Mouse (Mus musculus) kidney, embryonic 15.5 days (tissue): ENCODE data around the gene Itgb2l. TPM values are rescaled to one million over a fixed set of nuclear protein-coding genes. Genes with fewer than 3 reads are reported as not detected.

Experiments used
- ATAC-seq: fragments of 200-750 bp; cut with Nextera tagmentation; replicated peaks from 2 replicates; pipeline ENCODE4 v1.8.0; 2017; ENCODE audit warnings: moderate TSS enrichment; ENCODE audit not compliant: low FRiP score
- H3K27ac ChIP-seq: fragments of 300-500 bp; sonication (generic); 2 replicates; pipeline ENCODE4 v1.5.1; 2015; ENCODE audit warnings: mild to moderate bottlenecking, inconsistent platforms
- H3K27me3 ChIP-seq: fragments of 300-500 bp; sonication (generic); 2 replicates; pipeline ENCODE4 v1.6.1; 2015; ENCODE audit warnings: inconsistent platforms
- H3K36me3 ChIP-seq: fragments of 300-500 bp; sonication (generic); 2 replicates; pipeline ENCODE4 v1.6.1; 2015; ENCODE audit warnings: inconsistent platforms
- H3K4me1 ChIP-seq: fragments of 300-500 bp; sonication (generic); 2 replicates; pipeline ENCODE4 v1.6.1; 2015; ENCODE audit warnings: inconsistent platforms
- H3K4me2 ChIP-seq: fragments of 300-500 bp; sonication (generic); 2 replicates; pipeline ENCODE4 v1.6.1; 2015; ENCODE audit warnings: moderate library complexity, mild to moderate bottlenecking, inconsistent platforms
- H3K4me3 ChIP-seq: fragments of 300-500 bp; sonication (generic); replicated peaks from 2 replicates; pipeline ENCODE4 v1.5.1; 2015; ENCODE audit warnings: mild to moderate bottlenecking, inconsistent platforms
- H3K9ac ChIP-seq: fragments of 300-500 bp; sonication (generic); 2 replicates; pipeline ENCODE4 v1.6.1; 2015; ENCODE audit warnings: mild to moderate bottlenecking, inconsistent platforms
- H3K9me3 ChIP-seq: fragments of 300-500 bp; sonication (generic); replicated peaks from 2 replicates; pipeline ENCODE4 v1.6.1; 2016; ENCODE audit warnings: inconsistent platforms
- WGBS: fragments of 180-500 bp; shearing (Covaris S2); methylation state at CpG from one replicate; pipeline ENCODE4 v1.1.7; 2015; ENCODE audit warnings: mixed read lengths; 5-methylcytosine and 5-hydroxymethylcytosine counted together
- polyA plus RNA-seq: library from polyadenylated mRNA; unstranded; fragments of >200 nt; fragmentation: Nextera tagmentation; extraction: Ambion mirVana; gene quantifications from 2 replicates; pipeline ENCODE4 v1.2.1, GENCODE M21; 2015

The Itgb2l gene
- polyA plus RNA-seq, 1 experiment from 2014 or later: 0.91 TPM

DNA sequence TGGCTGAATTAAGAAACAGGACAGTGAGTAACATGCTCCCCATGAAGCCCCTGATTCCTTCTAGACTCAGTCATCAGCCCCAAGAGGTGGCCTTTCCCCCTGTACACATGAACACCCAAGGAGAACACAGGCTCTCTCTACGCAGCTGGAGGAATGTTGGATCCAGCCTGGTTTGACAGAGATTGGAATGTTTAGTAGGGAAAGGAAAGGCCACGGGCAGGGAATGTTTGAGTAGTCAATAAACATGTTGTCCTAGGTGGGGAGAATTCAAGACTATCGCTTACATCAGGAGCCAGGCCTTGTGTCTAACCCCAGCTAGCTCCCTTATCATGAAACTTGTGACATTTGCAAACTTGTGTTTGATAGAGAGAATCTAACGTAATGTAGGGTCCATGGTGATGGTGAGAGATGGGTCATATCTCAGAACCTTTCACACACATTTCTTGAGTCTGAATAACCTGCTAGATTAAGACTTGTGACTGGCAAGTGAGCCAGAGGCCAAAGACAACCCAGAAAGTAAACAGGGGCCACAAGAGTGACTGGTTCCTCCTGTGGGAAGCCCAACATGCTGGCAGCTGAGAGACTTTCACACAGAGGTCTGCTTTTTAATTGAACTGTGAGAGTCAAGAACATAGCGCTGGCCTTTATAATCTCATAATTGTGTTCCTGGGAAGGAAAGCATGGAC is 60.8 kb downstream of the Itgb2l start:
- Histone ChIP-seq H3K9ac (no peak overlapping the region), H3K4me3 (no peak overlapping the region), H3K9me3 (no peaks in the 10 kb centered on the region), H3K36me3 (peaks cover 4% of the 10 kb centered on the region; the same call in 1 of the 2 replicates), H3K27ac (no peak overlapping the region), H3K27me3 (no peaks in the 10 kb centered on the region), H3K4me1 (no peaks in the 10 kb centered on the region), H3K4me2 (no peak overlapping the region)
- ATAC-seq: no peak
- WGBS: 77% methylated on average over 5 of the region's 5 CpGs

GRCm38 (mm10) chr16:96381435-96381834 is 62.0 kb downstream of the Itgb2l start:
- Histone ChIP-seq H3K27ac (no peak overlapping the region), H3K27me3 (no peaks in the 10 kb centered on the region), H3K4me2 (no peak overlapping the region), H3K36me3 (no peaks in the 10 kb centered on the region; the same call in 1 of the 2 replicates), H3K4me3 (no peak overlapping the region), H3K4me1 (peaks cover 4% of the 10 kb centered on the region), H3K9me3 (no peaks in the 10 kb centered on the region), H3K9ac (no peak overlapping the region)
- no peak for ATAC-seq
- WGBS: 93% methylated on average over 12 of the region's 12 CpGs

DNA sequence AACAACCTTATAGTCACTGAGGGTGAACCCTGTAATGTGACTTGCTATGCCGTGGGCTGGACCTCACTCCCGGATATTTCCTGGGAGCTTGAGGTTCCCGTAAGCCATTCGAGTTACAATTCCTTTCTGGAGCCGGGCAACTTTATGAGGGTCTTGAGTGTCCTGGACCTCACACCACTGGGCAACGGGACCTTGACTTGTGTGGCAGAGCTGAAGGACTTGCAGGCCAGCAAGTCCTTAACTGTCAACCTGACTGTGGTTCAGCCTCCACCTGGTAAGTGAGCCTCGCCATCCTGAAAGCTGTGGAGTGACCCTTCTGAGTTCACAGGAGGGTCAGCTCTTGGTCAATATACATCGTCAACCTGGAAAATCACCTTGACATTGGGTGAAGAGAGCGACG is 65.3 kb downstream of the Itgb2l start:
- Histone ChIP-seq H3K4me1 (peaks cover 9% of the 10 kb centered on the region), H3K9ac (no peak overlapping the region), H3K36me3 (peaks cover 3% of the 10 kb centered on the region; the same call in 1 of the 2 replicates), H3K4me2 (no peak overlapping the region), H3K27me3 (no peaks in the 10 kb centered on the region), H3K27ac (no peak overlapping the region), H3K4me3 (no peak overlapping the region), H3K9me3 (no peaks in the 10 kb centered on the region)
- 88% methylated on average over 10 of the region's 10 CpGs for WGBS
- no peak for ATAC-seq

DNA sequence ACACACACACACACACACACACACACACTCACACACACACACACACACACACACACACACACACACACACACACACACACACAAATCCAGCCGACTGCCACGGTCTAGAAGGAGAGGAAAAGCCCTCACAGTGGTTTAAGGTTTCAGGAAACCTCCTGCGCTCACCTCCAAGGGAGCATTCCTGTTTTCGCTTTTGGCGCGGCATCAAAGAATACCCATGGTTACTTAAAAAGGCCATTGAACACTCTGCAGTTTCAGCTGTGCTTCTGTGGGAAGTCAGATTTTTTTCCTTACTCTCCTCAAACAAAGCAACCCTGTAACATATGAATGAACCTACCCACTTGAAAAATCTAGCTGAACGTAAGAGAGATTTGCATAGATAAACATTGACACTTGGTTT is 67.1 kb downstream of the Itgb2l start:
- H3K36me3 ChIP-seq: peaks cover 3% of the 10 kb centered on the region; the same call in 1 of the 2 replicates
- no peak overlapping the region for H3K9ac ChIP-seq
- ATAC-seq: peak; percentile 80
- H3K27ac ChIP-seq: peak overlapping the region; percentile 70
- H3K4me3 ChIP-seq: no peak overlapping the region
- WGBS: 3% methylated on average over 7 of the region's 7 CpGs
- H3K9me3 ChIP-seq: no peaks in the 10 kb centered on the region
- peaks cover 24% of the 10 kb centered on the region for H3K4me1 ChIP-seq
- no peaks in the 10 kb centered on the region for H3K27me3 ChIP-seq
- H3K4me2 ChIP-seq: peak overlapping the region; percentile 23; the same call in 1 of the 2 replicates

GRCm38 (mm10) chr16:96375538-96375937 is 67.9 kb downstream of the Itgb2l start:
- no peak overlapping the region for H3K4me2 ChIP-seq
- H3K9ac ChIP-seq: no peak overlapping the region
- H3K9me3 ChIP-seq: no peaks in the 10 kb centered on the region
- H3K27me3 ChIP-seq: no peaks in the 10 kb centered on the region
- H3K36me3 ChIP-seq: peaks cover 3% of the 10 kb centered on the region; the same call in 1 of the 2 replicates
- no peak overlapping the region for H3K4me3 ChIP-seq
- no peak overlapping the region for H3K27ac ChIP-seq
- no peak for ATAC-seq
- WGBS: 87% methylated on average over 7 of the region's 7 CpGs
- H3K4me1 ChIP-seq: peaks cover 32% of the 10 kb centered on the region

DNA sequence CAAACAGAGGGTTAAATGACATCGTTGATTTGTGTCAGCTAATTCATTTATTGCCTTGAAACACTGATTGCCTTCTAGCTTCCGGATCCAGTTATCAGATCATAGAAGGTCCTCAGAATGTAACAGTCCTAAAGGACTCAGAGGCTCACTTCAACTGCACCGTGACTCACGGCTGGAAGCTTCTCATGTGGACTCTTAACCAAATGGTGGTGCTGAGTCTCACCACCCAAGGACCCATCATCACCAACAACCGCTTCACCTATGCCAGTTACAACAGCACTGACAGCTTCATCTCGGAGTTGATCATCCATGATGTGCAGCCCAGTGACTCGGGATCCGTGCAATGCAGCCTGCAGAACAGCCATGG is 70.7 kb downstream of the Itgb2l start:
- no peaks in the 10 kb centered on the region for H3K27me3 ChIP-seq

More for the DNA sequence above, 70.7 kb downstream of the Itgb2l start:
- H3K4me1 ChIP-seq: peaks cover 39% of the 10 kb centered on the region
- peaks cover 3% of the 10 kb centered on the region; the same call in 1 of the 2 replicates for H3K36me3 ChIP-seq
- ATAC-seq: no peak
- H3K9me3 ChIP-seq: no peaks in the 10 kb centered on the region
- no peak overlapping the region for H3K9ac ChIP-seq
- H3K27ac ChIP-seq: no peak overlapping the region
- H3K4me2 ChIP-seq: no peak overlapping the region
- no peak overlapping the region for H3K4me3 ChIP-seq
- WGBS: 57% methylated on average over 8 of the region's 8 CpGs

Other genes starting within 250 kb of the Itgb2l start
- 10.1 and 10.2 TPM in 2 replicates for gene Sh3bgr, start 243.2 kb downstream of the Itgb2l start, polyA plus RNA-seq
- 2.4 and 3.2 TPM in 2 replicates for gene B3galt5, start 207.8 kb downstream of the Itgb2l start, polyA plus RNA-seq
- gene Pcp4, start 24.0 kb upstream of the Itgb2l start, polyA plus RNA-seq: 82.6 and 86.0 TPM in 2 replicates